Mouse (Mus musculus) splenic B cell, adult 2 months (primary cell): Measurements from ENCODE around the gene Gm867.

Experiments
- DNase-seq: peaks from one replicate; pipeline ENCODE4 v3.0.0-alpha.2; 2011; ENCODE audit warnings: low read depth, low spot score
- H3K27me3 ChIP-seq: 2 replicates; pipeline ENCODE4 v1.6.1; 2012; ENCODE audit warnings: mild to moderate bottlenecking, low read length, moderate library complexity, mixed read lengths; ENCODE audit not compliant: control insufficient read depth, poor library complexity, insufficient read depth, severe bottlenecking
- H3K36me3 ChIP-seq: 2 replicates; pipeline ENCODE4 v1.6.1; 2012; ENCODE audit warnings: mild to moderate bottlenecking, low read length, moderate library complexity, mixed read lengths; ENCODE audit not compliant: control insufficient read depth, poor library complexity, insufficient read depth, severe bottlenecking

The Gm867 gene

DNA sequence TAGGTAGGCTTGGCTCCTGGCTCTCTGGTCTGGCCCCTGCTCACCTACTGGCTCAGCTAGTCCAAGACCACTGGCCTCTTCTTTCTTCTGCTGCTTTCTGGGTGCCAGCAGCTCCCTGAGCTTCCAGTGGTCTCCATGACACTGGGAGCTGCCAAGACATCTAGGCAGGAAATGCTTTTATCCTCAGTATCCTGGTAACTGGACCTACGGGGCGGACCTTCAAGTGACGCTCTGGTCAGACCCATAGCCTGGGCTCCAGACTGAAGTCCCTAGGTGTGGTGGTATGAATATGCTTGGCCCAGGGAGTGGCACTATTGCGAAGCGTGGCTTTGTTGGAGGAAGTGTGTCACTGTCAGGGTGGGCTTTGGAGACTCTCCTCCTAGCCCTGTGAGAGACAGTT is at the start of gene Gm867:
Gm867 (minus strand) TSS at position 153 of the 400 bp plus-strand sequence.
- DNase-seq: no peak
- Histone ChIP-seq H3K27me3 (no peaks in the 10 kb centered on the region), H3K36me3 (no peaks in the 10 kb centered on the region)

DNA sequence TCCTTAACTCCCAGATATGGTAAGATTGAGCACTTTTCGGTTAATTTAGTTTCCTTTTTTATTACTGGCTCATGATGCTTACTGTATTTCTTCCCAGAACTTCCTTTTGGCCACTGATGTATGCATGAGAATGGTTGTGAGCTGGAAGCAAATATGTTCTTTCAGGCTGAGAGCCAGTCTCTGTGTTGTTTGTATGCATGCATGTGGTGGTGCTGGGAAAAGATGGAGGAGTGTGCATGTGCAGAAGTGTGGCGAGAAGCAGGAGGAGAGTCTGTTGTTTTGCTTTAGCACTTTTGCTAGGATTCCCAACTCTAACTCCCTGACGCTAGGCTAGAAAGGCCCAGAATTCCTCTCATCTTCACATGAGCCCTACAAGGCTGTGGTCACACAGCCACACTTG is 39.0 kb upstream of the Gm867 start:
- no peak for DNase-seq
- H3K27me3 ChIP-seq: no peaks in the 10 kb centered on the region
- H3K36me3 ChIP-seq: no peaks in the 10 kb centered on the region

DNA sequence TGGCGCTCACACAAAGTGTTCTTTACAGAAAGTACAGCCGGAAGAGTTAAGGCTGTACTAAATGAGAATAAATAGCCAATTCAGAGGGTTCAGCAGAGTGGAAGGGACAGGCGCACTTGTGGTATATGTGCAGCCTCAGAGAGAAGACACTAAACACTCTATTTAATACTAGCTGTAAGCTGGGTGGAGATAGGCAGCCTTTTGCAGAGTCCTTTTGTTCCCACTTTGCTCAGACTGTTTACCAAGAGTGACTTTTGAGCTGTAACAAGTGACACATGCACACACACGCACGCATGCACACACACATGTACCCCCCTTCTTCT is 38.3 kb upstream of the Gm867 start:
- no peak for DNase-seq
- no peaks in the 10 kb centered on the region for H3K27me3 ChIP-seq
- no peaks in the 10 kb centered on the region for H3K36me3 ChIP-seq

DNA sequence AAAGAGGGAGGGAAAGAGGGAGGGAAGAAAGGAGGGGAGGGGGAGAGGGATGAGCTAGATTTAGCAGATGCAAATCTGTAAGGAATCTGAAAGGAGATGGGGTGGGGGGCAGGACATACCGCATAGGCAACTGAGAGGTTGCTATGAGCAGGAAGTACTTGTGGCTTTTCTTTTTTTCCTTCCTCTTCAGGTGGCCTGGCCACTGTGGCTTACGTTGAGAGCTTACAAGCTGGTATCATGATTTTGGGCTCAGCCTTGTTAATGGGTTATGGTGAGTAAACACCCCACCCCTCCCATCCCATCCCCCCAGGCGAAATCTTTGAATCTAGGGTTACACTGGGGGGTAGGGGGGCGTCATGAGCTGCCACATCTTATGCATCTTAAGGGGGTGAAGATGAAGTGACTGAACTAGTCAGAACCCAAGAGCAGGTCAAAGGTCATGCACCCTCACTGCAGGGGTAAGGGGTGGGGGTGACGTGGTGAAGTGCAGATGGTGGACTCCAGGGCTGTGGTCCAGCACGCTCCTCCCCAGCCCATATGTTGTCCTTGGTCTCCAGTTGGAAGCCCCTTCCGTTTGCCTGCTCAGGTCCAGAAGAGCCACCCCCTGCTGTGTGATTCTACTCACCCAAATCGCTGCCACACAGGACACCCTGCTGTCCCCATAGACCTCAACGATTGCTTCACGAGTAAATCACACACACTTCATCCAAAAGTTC is 37.8 kb upstream of the Gm867 start:
- H3K36me3 ChIP-seq: no peaks in the 10 kb centered on the region
- no peaks in the 10 kb centered on the region for H3K27me3 ChIP-seq
- peak; percentile 44 for DNase-seq

DNA sequence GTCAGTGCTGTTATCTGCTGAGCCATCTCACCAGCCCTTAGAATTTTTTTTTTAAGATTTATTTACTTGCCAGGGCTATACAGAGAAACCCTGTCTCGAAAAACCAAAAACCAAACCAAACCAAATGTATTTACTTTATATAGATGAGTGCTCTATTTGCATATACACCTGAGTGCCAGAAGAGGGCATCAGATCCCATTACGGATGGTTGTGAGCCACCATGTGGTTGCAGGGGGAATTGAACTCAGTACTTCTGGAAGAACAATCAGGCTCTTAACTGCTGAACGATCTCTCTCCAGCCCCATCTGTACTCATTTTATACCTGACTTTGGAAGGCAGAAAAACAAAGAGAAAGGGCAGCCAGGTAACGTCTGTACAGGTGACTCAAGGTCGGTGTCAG is 34.7 kb upstream of the Gm867 start:
- Histone ChIP-seq H3K36me3 (no peaks in the 10 kb centered on the region), H3K27me3 (no peaks in the 10 kb centered on the region)
- peak; percentile 75 for DNase-seq

DNA sequence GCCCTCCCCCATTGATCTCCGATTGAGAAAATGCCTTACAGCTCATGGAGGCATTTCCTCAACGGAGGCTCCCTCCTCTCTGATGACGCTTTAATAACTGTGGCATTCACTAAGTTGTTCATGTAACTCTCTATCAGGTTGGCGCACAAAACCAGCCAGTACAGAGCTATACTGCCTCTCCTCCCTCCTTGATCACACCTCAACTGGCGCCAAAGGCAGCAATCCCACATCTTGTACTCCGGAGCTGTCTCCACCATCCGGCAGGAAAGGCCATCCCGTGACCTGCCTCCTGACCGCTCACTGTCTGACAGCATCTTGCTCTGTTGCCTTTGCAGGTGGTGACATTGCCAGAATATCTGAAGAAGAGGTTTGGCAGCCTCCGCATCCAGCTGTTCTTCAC is 33.4 kb upstream of the Gm867 start:
- DNase-seq: no peak
- no peaks in the 10 kb centered on the region for H3K27me3 ChIP-seq

DNA sequence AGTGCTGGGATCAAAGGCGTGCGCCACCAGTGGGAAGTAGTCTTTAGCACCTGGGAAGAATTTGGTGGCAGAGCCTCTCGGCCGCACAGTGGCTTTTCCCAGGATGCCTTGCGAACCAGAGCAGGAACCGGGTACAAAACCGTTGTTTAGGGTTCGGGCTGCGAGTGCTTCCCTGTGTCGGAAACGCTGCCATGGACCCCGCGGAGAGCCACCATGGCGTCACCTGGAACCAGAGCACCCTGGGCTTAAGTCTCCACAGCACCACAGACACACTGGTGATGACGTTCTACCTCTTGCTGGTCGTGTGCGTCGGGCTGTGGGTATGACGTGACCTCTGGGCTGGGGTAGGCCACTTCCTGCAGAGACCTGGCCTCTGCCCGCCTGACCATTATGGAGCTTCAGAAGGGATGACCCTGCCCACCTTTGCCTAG is 13.9 kb upstream of the Gm867 start, which contains the start of gene Gm5134:
Gm5134 (plus strand) TSS at position 134 of the 431 bp plus-strand sequence.
- Histone ChIP-seq H3K27me3 (no peaks in the 10 kb centered on the region), H3K36me3 (no peaks in the 10 kb centered on the region)
- peak; percentile 38 for DNase-seq

More for the DNA sequence above, 33.4 kb upstream of the Gm867 start:
- no peaks in the 10 kb centered on the region for H3K36me3 ChIP-seq

DNA sequence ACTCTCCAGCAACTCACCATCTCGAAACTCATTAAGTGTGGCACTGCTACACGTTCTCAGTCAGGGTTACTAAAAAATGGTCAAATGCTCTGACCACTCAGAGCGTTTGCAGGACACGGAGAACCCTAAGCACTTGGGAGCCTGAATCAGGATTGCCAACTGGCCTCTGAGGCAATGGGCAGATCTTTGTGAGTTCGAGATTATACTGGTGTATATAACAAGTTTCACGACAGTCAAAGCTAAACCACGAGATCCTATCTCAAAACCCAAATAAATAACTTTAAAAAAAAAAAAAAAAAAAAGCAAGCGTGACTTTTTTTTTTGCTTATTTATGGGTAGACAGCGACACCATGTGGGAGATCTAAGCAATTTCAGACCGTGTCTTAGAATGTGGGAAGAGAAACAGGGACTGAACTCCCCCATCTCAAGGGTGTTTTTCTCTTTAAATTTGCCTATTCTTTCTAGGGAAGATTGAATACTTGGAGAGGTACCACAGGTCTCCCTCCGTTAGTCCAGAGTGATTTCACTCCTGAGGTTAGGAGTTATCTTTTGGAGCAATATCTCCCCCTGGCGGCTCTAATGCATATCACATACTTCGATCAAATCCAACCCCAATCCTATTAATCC is 11.1 kb upstream of the Gm867 start:
- no peaks in the 10 kb centered on the region for H3K36me3 ChIP-seq
- DNase-seq: peak; percentile 83
- H3K27me3 ChIP-seq: no peaks in the 10 kb centered on the region

DNA sequence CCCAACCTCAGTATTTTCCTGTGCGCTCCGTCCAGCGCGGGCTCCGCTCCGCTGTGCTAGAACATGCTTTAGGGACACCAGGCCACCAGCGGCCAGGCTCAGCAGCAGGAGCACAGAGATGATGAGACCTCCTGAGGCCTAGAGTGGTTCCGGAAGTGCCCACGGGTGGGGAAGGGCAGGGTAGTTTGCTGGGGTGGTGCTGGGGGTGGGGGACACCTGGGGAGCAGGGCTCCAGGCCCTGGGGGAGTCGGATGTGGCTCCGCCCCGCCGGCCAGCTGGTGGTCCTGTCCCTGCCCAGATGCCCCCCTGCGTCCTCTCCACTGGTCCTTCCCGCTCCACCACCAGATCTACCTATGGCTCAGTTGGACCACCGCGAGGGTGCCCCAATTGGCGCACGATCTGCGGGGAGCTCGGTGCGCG is 10.3 kb upstream of the Gm867 start:
- peak; percentile 64 for DNase-seq
- H3K27me3 ChIP-seq: no peaks in the 10 kb centered on the region
- no peaks in the 10 kb centered on the region for H3K36me3 ChIP-seq

DNA sequence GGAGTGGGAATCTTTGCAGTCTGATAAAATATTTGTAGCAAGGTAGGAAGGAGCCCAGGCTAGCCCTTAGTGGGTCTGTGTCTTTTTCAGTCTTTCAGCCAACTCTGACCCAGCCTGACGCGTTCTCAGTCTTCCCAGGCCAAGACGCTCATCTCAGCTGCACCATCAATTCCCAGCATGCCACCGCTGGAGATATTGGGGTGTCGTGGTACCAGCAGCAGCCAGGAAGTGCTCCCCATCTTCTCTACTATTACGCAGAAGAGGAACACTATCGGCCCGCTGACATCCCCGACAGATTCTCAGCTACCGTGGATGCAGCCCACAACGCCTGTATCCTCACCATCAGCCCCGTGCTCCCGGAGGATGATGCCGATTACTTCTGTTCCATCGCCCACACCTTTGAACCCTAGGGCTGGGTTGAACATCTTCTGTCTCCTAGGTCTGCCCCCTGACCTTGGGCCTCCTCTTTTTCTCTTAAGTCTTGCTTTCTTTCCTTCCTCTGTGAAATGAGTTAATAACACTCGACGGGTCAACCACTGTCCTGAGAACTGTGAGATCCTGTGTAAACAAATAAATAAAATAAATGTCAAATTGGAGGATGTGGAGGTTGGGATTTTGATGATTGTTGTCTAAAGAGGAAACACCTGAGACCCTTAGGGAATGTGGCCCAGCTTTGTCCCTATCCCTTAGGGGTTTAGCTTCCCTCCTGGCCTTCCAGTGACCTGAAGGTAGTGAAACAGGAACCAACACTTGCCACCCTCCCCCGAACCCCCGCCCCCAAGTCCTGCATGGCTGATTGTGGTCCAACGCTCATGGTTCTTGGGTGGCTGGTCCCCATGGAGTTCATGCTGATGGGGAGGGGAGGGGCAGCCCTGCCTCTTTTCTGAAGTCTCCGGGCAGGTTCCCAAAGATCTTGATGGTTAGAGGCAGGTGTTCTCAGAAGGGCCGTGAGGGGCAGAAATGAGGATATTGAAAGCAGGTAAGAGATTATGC is 8.9 kb upstream of the Gm867 start:
- H3K27me3 ChIP-seq: no peaks in the 10 kb centered on the region
- H3K36me3 ChIP-seq: no peaks in the 10 kb centered on the region
- peak; percentile 89 for DNase-seq

DNA sequence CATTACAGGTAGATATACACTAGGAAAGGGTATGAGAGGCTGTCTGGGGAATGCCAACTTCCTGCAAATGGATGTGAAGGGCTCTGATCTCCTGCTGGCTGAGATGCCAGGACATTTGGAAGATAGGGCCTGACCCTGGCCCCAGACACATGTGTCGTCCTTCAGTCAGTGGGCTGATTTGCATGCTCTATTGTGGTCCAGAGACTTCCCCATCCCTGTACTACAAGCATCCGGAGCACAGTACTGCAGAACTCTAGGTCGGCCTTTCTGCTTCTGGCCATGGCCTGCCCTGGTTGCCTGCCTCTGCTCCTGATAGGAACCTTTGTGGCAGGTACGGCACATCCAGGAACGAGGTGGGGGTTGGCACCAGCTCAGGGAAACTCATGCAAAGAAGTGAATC is 7.6 kb upstream of the Gm867 start:
- peak; percentile 60 for DNase-seq
- no peaks in the 10 kb centered on the region for H3K36me3 ChIP-seq

DNA sequence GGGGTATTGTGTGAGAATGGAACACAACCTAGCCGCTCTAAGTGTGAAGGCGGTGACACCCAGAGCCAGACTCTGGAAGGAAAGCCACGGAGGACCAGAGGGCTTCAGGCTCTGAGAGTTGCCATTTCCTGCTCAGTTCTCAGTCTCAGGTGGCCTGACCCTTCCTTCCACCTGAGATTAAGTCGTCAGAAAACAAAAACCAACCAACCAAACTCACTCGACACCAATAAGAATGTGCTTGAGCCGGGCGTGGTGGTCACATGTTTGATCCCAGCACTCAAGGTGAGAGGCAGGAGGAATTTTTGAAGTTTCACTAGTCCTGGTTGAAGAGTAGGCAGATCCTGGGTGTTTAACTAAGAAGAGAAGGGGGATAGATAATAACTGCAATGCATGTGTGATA is 5.4 kb upstream of the Gm867 start:
- no peaks in the 10 kb centered on the region for H3K36me3 ChIP-seq
- H3K27me3 ChIP-seq: no peaks in the 10 kb centered on the region

More for the DNA sequence above, 7.6 kb upstream of the Gm867 start:
- no peaks in the 10 kb centered on the region for H3K27me3 ChIP-seq

DNA sequence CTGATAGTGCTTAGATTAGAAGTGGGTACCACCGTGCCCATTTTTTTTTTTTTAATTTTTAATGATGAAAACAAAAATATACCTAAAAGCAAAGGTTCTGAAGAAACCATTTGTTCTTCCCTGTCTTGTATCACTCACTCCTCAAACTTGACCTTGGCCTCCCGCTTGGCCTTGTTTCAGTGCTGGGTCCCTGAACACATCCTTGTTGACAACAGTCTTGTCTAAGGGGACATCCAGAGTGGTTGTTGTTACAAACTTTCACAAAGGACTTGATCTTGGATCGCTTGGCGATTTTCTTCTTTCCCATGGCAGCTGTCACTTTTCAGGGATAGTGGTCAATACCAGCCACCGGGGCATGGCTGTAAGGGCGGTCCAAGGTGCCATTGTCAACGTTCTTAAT is 4.7 kb upstream of the Gm867 start:
- no peaks in the 10 kb centered on the region for H3K27me3 ChIP-seq
- H3K36me3 ChIP-seq: no peaks in the 10 kb centered on the region
- DNase-seq: no peak

More for the DNA sequence above, 5.4 kb upstream of the Gm867 start:
- DNase-seq: no peak

DNA sequence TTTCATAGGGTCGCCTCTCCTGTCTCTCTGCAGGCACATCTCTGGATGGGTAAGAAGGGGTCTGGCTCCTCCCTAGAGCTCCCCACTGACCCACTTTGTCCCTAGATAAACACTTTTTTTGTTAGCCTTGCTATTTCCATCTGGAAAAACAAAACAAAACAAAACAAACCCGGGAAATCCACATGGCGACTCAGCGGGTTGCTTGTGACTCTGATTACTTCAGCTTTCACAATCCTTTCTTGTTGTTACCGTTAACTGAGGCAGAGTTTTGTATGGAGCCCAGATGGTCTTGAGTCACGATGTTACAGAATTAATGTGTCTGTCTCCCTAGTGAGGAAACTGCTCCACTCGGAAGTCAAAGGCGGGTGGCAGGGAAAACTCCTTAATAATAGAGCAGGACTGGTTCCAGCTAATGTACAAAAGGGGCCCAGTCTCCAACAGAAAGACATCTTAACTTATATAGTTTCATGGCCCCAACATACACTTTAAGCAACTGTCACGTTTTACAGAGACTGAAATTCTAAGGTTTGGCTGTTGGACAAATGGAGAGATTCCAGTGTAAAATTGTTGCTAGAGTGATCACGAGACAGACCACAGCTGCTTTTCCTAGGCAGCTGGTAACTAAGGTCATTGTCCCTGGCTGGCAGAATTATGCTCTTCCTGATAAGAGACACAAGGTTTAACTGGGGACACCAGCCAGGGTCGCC is 3.7 kb upstream of the Gm867 start:
- H3K27me3 ChIP-seq: no peaks in the 10 kb centered on the region
- H3K36me3 ChIP-seq: no peaks in the 10 kb centered on the region
- no peak for DNase-seq
